Mouse (Mus musculus): ENCODE data around the gene Dhx16.
"Not testable (repeated sequence)": the region's sequence is repeated elsewhere in the genome, so short reads cannot be mapped to it uniquely, and the experiment has no call there.

Gene Dhx16

GRCm38 (mm10) chr17:35922566-35922965 lies 42.9 kb downstream of the Dhx16 start:
- DNase-seq = peak; percentile 18

GRCm38 (mm10) chr17:35923281-35923680 lies 43.7 kb downstream of the Dhx16 start:
- DNase-seq = no peak

GRCm38 (mm10) chr17:35927471-35927870 lies 47.9 kb downstream of the Dhx16 start:
- no peak for DNase-seq

- DNase-seq = no peak
Observed at GRCm38 (mm10) chr17:35929534-35929933, 49.9 kb downstream of the Dhx16 start.

DNA sequence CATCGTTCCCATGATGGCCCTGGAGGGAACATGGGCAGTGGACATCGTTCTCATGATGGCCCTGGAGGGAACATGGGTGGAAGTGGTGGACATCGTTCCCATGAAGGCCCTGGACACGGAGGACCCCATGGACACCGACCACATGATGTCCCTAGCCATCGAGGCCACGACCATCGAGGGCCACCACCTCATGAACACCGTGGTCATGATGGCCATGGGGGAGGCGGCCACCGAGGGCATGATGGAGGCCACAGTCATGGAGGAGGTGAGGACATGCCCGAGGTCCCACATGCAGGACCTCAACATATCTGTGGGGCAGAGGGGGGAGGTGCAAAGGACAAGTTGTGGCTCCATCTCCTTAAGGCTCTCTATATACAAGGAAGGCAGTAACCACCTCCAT lies 51.0 kb downstream of the Dhx16 start:
- DNase-seq = no peak

DNA sequence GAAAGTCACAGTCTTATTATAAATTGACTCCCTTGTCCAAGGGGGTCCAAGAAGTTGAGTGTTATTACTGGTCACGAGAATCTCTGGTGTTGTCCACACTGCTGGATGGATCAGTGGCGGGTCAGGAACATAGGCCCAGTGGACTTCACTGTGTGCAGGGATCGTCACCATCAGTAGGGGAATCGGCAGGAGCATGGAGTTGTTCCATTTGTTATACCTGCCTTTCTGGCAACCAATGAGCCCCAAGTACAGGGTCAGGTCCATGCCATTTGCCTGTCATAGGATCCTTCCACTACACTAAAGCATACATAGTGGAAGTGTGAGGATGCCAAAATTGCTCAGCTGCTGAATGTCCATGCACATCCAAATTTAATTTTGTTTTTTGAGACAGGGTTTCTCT lies 53.0 kb downstream of the Dhx16 start:
- no peak for DNase-seq

DNA sequence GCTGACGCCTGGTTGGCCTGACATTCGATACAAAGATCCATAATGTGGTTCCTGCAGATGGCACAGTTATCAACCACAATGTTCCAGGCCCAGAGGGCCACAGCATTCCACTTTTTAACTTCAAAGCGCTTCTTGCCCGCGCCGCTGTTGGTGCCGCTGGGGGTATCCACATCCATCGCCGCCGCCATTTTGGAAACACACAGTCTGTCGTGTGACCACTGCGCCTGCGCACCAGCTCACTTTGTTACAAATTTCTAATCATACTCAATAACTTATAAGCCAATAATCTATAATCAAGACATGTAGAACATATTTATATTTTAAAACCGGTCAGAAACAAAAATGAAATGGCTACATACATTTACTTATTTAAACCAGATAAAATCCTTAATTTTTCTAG lies 56.1 kb downstream of the Dhx16 start:
- not testable (repeated sequence) for DNase-seq

GRCm38 (mm10) chr17:35937700-35938348 lies 58.2 kb downstream of the Dhx16 start:
- peak; percentile 57 for DNase-seq

DNA sequence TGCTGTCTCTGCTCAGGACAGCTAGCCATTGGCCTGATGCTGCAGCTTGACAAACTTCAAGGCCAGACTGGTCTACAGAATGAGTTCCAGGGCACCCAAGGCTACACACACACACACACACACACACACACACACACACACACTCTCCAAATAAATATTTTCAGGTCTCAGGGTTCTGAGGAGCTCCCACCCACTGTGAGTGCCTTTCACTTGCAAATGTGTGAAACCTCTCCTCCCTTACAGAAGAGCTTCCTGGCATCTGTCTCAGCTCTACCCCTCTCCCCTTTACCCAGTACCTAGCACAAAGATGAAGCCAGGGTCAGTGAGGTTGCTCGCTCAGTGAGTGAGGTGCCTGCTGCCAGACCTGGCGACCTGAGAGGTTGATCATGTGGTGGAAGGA lies 59.5 kb downstream of the Dhx16 start:
- DNase-seq = no peak

- no peak for DNase-seq
Observed at GRCm38 (mm10) chr17:35939941-35940340, 60.3 kb downstream of the Dhx16 start.

Measured in kidney, adult 18-20 months (tissue).